8 mouse cellular contexts compared by ENCODE assay signal in genomic region chr7:80825843-80826403, GRCm38 (mm10). TPM values are rescaled to one million over a fixed set of nuclear protein-coding genes. Genes with fewer than 3 reads are reported as not detected.
DNase-seq lines count a peak whose midpoint lies in the region; ATAC-seq and TF ChIP-seq lines count a peak whose summit lies in the region.

Iqgap1 (minus strand) TSS chr7:80825974.

- H3K4me3 ChIP-seq in cerebellum, adult 2 months (replicated peaks; ENCODE audit: insufficient read depth, low read depth, low read length): no peak within 1 kb of the TSS
- no peak within 1 kb of the TSS for H3K4me3 ChIP-seq in embryonic facial prominence, embryonic 15.5 days (replicated peaks)
- no peak within 1 kb of the TSS for H3K4me3 ChIP-seq in limb, embryonic 13.5 days
- no peak within 1 kb of the TSS for H3K4me3 ChIP-seq in olfactory bulb, adult 2 months (ENCODE audit: insufficient read depth, low read depth, low read length)

- WGBS in cerebellum, adult 2 months: 46% methylated on average over 11 of the region's 11 CpGs
- 28% methylated on average over 11 of the region's 11 CpGs for WGBS in embryonic facial prominence, embryonic 15.5 days
- WGBS in limb, embryonic 13.5 days: 47% methylated on average over 11 of the region's 11 CpGs
- 73% methylated on average over 11 of the region's 11 CpGs for WGBS in olfactory bulb, adult 2 months

- TF ChIP-seq POLR2A in cerebellum, adult 2 months (IDR thresholded peaks at IDR 0.05; ENCODE audit: borderline replicate concordance, insufficient read depth, low read length): no peak
- TF ChIP-seq POLR2A in olfactory bulb, adult 2 months (IDR thresholded peaks at IDR 0.05; ENCODE audit: insufficient read depth, low read depth, low read length): no peak

- H3K4me2 ChIP-seq in embryonic facial prominence, embryonic 15.5 days (replicated peaks): peak within 1 kb of the TSS; percentile 19; the same call in 1 of the 2 replicates
- H3K4me2 ChIP-seq in limb, embryonic 13.5 days (replicated peaks): peak within 1 kb of the TSS; percentile 14; the same call in 1 of the 2 replicates

- H3K9ac ChIP-seq in embryonic facial prominence, embryonic 15.5 days: no peak within 1 kb of the TSS
- no peak within 1 kb of the TSS for H3K9ac ChIP-seq in limb, embryonic 13.5 days

- intact Hi-C loops in heart, postnatal 25 days (cut with DNase I): no loop called here

- no peaks in the 10 kb centered on the region for H3K36me3 ChIP-seq in embryonic facial prominence, embryonic 15.5 days
- no peaks in the 10 kb centered on the region for H3K36me3 ChIP-seq in limb, embryonic 13.5 days

- H3K4me1 ChIP-seq in cerebellum, adult 2 months (ENCODE audit: control insufficient read depth, insufficient read depth, low read length): no peaks in the 10 kb centered on the region
- H3K4me1 ChIP-seq in embryonic facial prominence, embryonic 15.5 days: peaks cover 5% of the 10 kb centered on the region; the same call in 1 of the 2 replicates
- H3K4me1 ChIP-seq in limb, embryonic 13.5 days: peaks cover 10% of the 10 kb centered on the region
- no peaks in the 10 kb centered on the region for H3K4me1 ChIP-seq in olfactory bulb, adult 2 months (ENCODE audit: control insufficient read depth, insufficient read depth, low read length)

- no peak for TF ChIP-seq CTCF in cerebellum, adult 2 months (IDR thresholded peaks at IDR 0.05; ENCODE audit: borderline replicate concordance, insufficient read depth, low read depth, low read length)
- no peak for TF ChIP-seq CTCF in olfactory bulb, adult 2 months (IDR thresholded peaks at IDR 0.05; ENCODE audit: insufficient read depth, low read depth, low read length)

- no peak for DNase-seq in cerebellum, adult 2 months
- DNase-seq in cerebellum, postnatal 4 days (ENCODE audit: low spot score in 2 of 2): no peak
- DNase-seq in heart, postnatal 25 days (ENCODE audit: low spot score): no peak
- no peak for DNase-seq in thymus, postnatal 10 days (ENCODE audit: low spot score in 2 of 2)

- H3K9me3 ChIP-seq in embryonic facial prominence, embryonic 15.5 days (replicated peaks): no peaks in the 10 kb centered on the region
- no peaks in the 10 kb centered on the region for H3K9me3 ChIP-seq in limb, embryonic 13.5 days

- ATAC-seq in CD4-positive, CD25-positive, alpha-beta regulatory T cell, adult 4 months: no peak
- ATAC-seq in embryonic facial prominence, embryonic 15.5 days (ENCODE audit: insufficient number of reproducible peaks, low FRiP score, low TSS enrichment, low read depth): peak; percentile 47
- ATAC-seq in limb, embryonic 13.5 days (ENCODE audit: low FRiP score, low read depth): peak; percentile 75

- no peaks in the 10 kb centered on the region for H3K27me3 ChIP-seq in cerebellum, adult 2 months (ENCODE audit: control insufficient read depth, insufficient read depth, low read length)
- H3K27me3 ChIP-seq in embryonic facial prominence, embryonic 15.5 days: no peaks in the 10 kb centered on the region
- no peaks in the 10 kb centered on the region for H3K27me3 ChIP-seq in limb, embryonic 13.5 days

- H3K27ac ChIP-seq in cerebellum, adult 2 months (ENCODE audit: insufficient read depth, low read length): no peak within 1 kb of the TSS
- H3K27ac ChIP-seq in embryonic facial prominence, embryonic 15.5 days (replicated peaks): 0 out of 2 replicates have a peak within 1 kb of the TSS, but pooled peaks have one; percentile 11
- peak within 1 kb of the TSS; percentile 69 for H3K27ac ChIP-seq in limb, embryonic 13.5 days
- H3K27ac ChIP-seq in olfactory bulb, adult 2 months (ENCODE audit: insufficient read depth, low read depth, low read length): no peak within 1 kb of the TSS

RNA-seq across cellular contexts. Expression of gene Iqgap1, which starts in this region (rescaled TPM):
- polyA plus RNA-seq in cerebellum, adult 2 months (2012; rRNA removed): 21.0 and 21.5 TPM in 2 replicates
- polyA plus RNA-seq in CD4-positive, CD25-positive, alpha-beta regulatory T cell, adult 4 months (2017; shearing (Covaris generic)): 100 to 1,000 TPM; 187 to 284 TPM
- 75.3 and 75.9 TPM in 2 replicates for polyA plus RNA-seq in embryonic facial prominence, embryonic 15.5 days (2015; fragmentation: Nextera tagmentation; extraction: Ambion mirVana)
- total RNA-seq in heart, postnatal 25 days (2021): 10 to 100 TPM; 39.8 to 46.7 TPM
- 50.1 and 52.9 TPM in 2 replicates for polyA plus RNA-seq in limb, embryonic 13.5 days (2015; fragmentation: Nextera tagmentation; extraction: Ambion mirVana)
- polyA plus RNA-seq in olfactory bulb, adult 2 months (2012; ENCODE audit: insufficient read depth, insufficient read length, low replicate concordance, missing spikeins): not detected in 2 replicates

Comparison
In these comparisons a context has a peak if more than half of its experiments do, and no peak if none do; other contexts are left out.
1. H3K27ac ChIP-seq: peak in embryonic facial prominence, embryonic 15.5 days (single experiment) and limb, embryonic 13.5 days (single experiment); none in cerebellum, adult 2 months (single experiment) and olfactory bulb, adult 2 months (single experiment).